In genomic region chr8:126884202-126884926, GRCm38 (mm10) we compare ENCODE assay signal across 8 mouse cellular contexts.
DNase-seq lines count a peak whose midpoint lies in the region; ATAC-seq and TF ChIP-seq lines count a peak whose summit lies in the region.

No protein-coding gene starts in this region.

- H3K4me3 ChIP-seq in heart, adult 2 months, result no peak overlapping the region
- H3K4me3 ChIP-seq in intestine, postnatal 0 days (ENCODE audit: low read depth, low read length), result no peak overlapping the region
- no peak overlapping the region for H3K4me3 ChIP-seq in limb, embryonic 12.5 days (replicated peaks)

- peaks cover 30% of the 10 kb centered on the region for H3K4me1 ChIP-seq in heart, adult 2 months (ENCODE audit: control insufficient read depth, insufficient read depth, low read length)
- H3K4me1 ChIP-seq in intestine, postnatal 0 days (replicated peaks; ENCODE audit: control insufficient read depth, insufficient read depth, low read length), result 0 out of 2 replicates have a peak, but pooled peaks cover 6% of the 10 kb centered on the region
- peaks cover 27% of the 10 kb centered on the region for H3K4me1 ChIP-seq in limb, embryonic 12.5 days (replicated peaks)

- no peaks in the 10 kb centered on the region for H3K79me2 ChIP-seq in heart, adult 2 months (replicated peaks; ENCODE audit: control insufficient read depth, insufficient read depth, low read length)

- intact Hi-C loops in heart, adult 2 months (cut with DNase I), result loop anchor here (5.0 kb wide), 1 partner anchor 42 kb away; no protein-coding TSS in a partner anchor

- H3K27me3 ChIP-seq in heart, adult 2 months (ENCODE audit: control insufficient read depth, insufficient read depth, low read length), result no peaks in the 10 kb centered on the region
- H3K27me3 ChIP-seq in intestine, postnatal 0 days (replicated peaks; ENCODE audit: control insufficient read depth, insufficient read depth, low read length), result no peaks in the 10 kb centered on the region
- no peaks in the 10 kb centered on the region for H3K27me3 ChIP-seq in limb, embryonic 12.5 days

- 27% methylated on average over 6 of the region's 6 CpGs for WGBS in heart, adult 2 months
- 51% methylated on average over 6 of the region's 6 CpGs for WGBS in intestine, postnatal 0 days
- WGBS in limb, embryonic 12.5 days, result 56% methylated on average over 6 of the region's 6 CpGs

- no peaks in the 10 kb centered on the region for H3K9me3 ChIP-seq in intestine, postnatal 0 days (ENCODE audit: control insufficient read depth)
- H3K9me3 ChIP-seq in limb, embryonic 12.5 days, result no peaks in the 10 kb centered on the region

- peak; percentile 70 for TF ChIP-seq POLR2A in heart, adult 2 months (IDR thresholded peaks at IDR 0.05; ENCODE audit: insufficient read depth, low read depth, low read length)

- peak; percentile 70; the same call in 1 of the 2 replicates for TF ChIP-seq EP300 in heart, adult 2 months (IDR thresholded peaks at IDR 0.05; ENCODE audit: insufficient read depth, low read depth, low read length)

- H3K27ac ChIP-seq in heart, adult 2 months, result peak overlapping the region; percentile 88
- no peak overlapping the region for H3K27ac ChIP-seq in intestine, postnatal 0 days (ENCODE audit: low read depth, low read length)
- H3K27ac ChIP-seq in limb, embryonic 12.5 days, result 0 out of 2 replicates have a peak overlapping the region, but pooled peaks have one; percentile 17

- H3K9ac ChIP-seq in heart, adult 2 months (ENCODE audit: low read depth, low read length), result 0 out of 2 replicates have a peak overlapping the region, but pooled peaks have one; percentile 0
- no peak overlapping the region for H3K9ac ChIP-seq in intestine, postnatal 0 days (ENCODE audit: low read depth, low read length)
- H3K9ac ChIP-seq in limb, embryonic 12.5 days (replicated peaks), result no peak overlapping the region

- peak; percentile 35; the same call in 1 of the 2 replicates for ATAC-seq in intestine, postnatal 0 days
- peak; percentile 32; the same call in 1 of the 2 replicates for ATAC-seq in limb, embryonic 12.5 days (ENCODE audit: insufficient number of reproducible peaks, insufficient read depth, low FRiP score, low TSS enrichment, low read depth)

- DNase-seq in kidney, adult 11 months, result peak; percentile 65
- no peak for DNase-seq in kidney, adult 8-10 months
- DNase-seq in cerebellum, postnatal 14 days, result peak; percentile 56 to 60
- peak; percentile 78 to 82 for DNase-seq in heart, adult 2 months
- DNase-seq in retina, embryonic 14.5 days (ENCODE audit: low spot score), result peak; percentile 54
- no peak for DNase-seq in urinary bladder, adult 2 months (ENCODE audit: low spot score)

- no peak overlapping the region for H3K4me2 ChIP-seq in intestine, postnatal 0 days (replicated peaks; ENCODE audit: low read depth)
- H3K4me2 ChIP-seq in limb, embryonic 12.5 days, result no peak overlapping the region

- H3K36me3 ChIP-seq in heart, adult 2 months (ENCODE audit: control insufficient read depth, insufficient read depth, low read length), result no peaks in the 10 kb centered on the region
- no peaks in the 10 kb centered on the region for H3K36me3 ChIP-seq in intestine, postnatal 0 days (ENCODE audit: control insufficient read depth, insufficient read depth)
- H3K36me3 ChIP-seq in limb, embryonic 12.5 days, result no peaks in the 10 kb centered on the region

- TF ChIP-seq CTCF in heart, adult 2 months (IDR thresholded peaks at IDR 0.05), result no peak
- TF ChIP-seq CTCF in intestine, postnatal 0 days (IDR thresholded peaks at IDR 0.05; ENCODE audit: low read depth), result no peak

Comparison
In these comparisons a context has a peak if more than half of its experiments do, and no peak if none do; other contexts are left out.
1. DNase-seq: peak in kidney, adult 11 months (single experiment), cerebellum, postnatal 14 days (2 of 2), heart, adult 2 months (2 of 2) and retina, embryonic 14.5 days (single experiment); none in kidney, adult 8-10 months (0 of 2) and urinary bladder, adult 2 months (single experiment).